Mouse (Mus musculus): ENCODE data around the gene Tdp2. TPM values are rescaled to one million over a fixed set of nuclear protein-coding genes. Genes with fewer than 3 reads are reported as not detected.
"Not testable (repeated sequence)": the region's sequence is repeated elsewhere in the genome, so short reads cannot be mapped to it uniquely, and the experiment has no call there.

Tdp2 gene
- total and polyA plus RNA-seq, 3 experiments: 37.4 to 96.6 (median 44.5) TPM

- in situ Hi-C loops (cut with MboI; ENCODE audit: low pct_ligation_motif_present, low pct_unique_long_range_greater_than_20kb, low sequenced_read_pairs) (no loop called here), dilution Hi-C loops (cut with MboI; ENCODE audit: extremely low pct_ligation_motif_present, extremely low pct_unique_long_range_greater_than_20kb, low sequenced_read_pairs) (no loop called here)
- H3K27me3 ChIP-seq (replicated peaks): no peaks in the 10 kb centered on the region
- peak overlapping the region; percentile 74 for H3K9ac ChIP-seq (ENCODE audit: insufficient read depth, low read depth)
- H3K9me3 ChIP-seq (replicated peaks; ENCODE audit: low read length): no peaks in the 10 kb centered on the region
- H3K36me3 ChIP-seq (replicated peaks in 1 of 2; ENCODE audit: control insufficient read depth in 1 of 2, insufficient read depth in 1 of 2, low read length in 1 of 2): peaks cover 2 to 35% of the 10 kb centered on the region in 2 experiments
- peaks cover 0 to 32% of the 10 kb centered on the region in 2 experiments; a peak in 3 of 4 replicates for H3K4me1 ChIP-seq (ENCODE audit: control insufficient read depth in 1 of 2, insufficient read depth in 2 of 2)
- peak overlapping the region; percentile 76; the same call in 1 of the 2 replicates for H3K27ac ChIP-seq (ENCODE audit: insufficient read depth, low read depth)
- peak overlapping the region; percentile 77 to 96 (median 79) for H3K4me3 ChIP-seq (replicated peaks in 1 of 3; ENCODE audit: low read depth in 2 of 3, low read length in 2 of 3, poor library complexity in 1 of 3)
- no peak for DNase-seq (ENCODE audit: extremely low read depth)
- TF ChIP-seq TBP (conservative IDR thresholded peaks at IDR 0.05; ENCODE audit: low read depth, low read length) (no peak), SMC3 (IDR thresholded peaks at IDR 0.05; ENCODE audit: low read depth, low read length) (no peak)
- H3K4me2 ChIP-seq (ENCODE audit: insufficient read depth, low read depth, poor library complexity, severe bottlenecking): peak overlapping the region; percentile 99
- peaks cover 47% of the 10 kb centered on the region for H3K79me2 ChIP-seq (replicated peaks; ENCODE audit: control insufficient read depth, extremely low read depth, insufficient read depth, poor library complexity, severe bottlenecking)
Observed at GRCm38 (mm10) chr13:24832131-24832810, 792 bp downstream of the Tdp2 start.

DNA sequence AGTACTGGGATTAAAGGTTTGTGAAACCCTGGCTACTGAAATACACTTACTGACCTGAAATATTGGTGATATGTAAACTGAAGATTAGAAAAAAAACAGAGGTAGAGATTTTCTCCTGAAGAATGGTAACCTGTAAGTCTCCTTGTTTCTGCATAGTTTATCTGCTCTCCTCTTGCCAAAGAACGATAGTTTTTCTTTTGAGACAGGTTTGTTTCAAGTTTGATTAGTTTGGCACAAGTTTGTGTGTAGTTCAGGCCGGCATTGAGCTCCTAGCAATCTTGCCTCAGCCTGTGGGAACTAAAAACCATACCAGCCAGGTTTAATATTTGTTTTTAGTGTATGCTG is 1.3 kb downstream of the Tdp2 start:
- Histone ChIP-seq H3K27me3 (replicated peaks) (no peaks in the 10 kb centered on the region), H3K4me3 (replicated peaks in 1 of 3; ENCODE audit: low read depth in 2 of 3, low read length in 2 of 3, poor library complexity in 1 of 3) (peak overlapping the region; percentile 77 to 96 (median 79)), H3K27ac (ENCODE audit: insufficient read depth, low read depth) (no peak overlapping the region), H3K36me3 (replicated peaks in 1 of 2; ENCODE audit: control insufficient read depth in 1 of 2, insufficient read depth in 1 of 2, low read length in 1 of 2) (peaks cover 4 to 35% of the 10 kb centered on the region in 2 experiments), H3K9ac (ENCODE audit: insufficient read depth, low read depth) (peak overlapping the region; percentile 74), H3K4me1 (ENCODE audit: control insufficient read depth in 1 of 2, insufficient read depth in 2 of 2) (peaks cover 0 to 32% of the 10 kb centered on the region in 2 experiments; a peak in 3 of 4 replicates), H3K9me3 (replicated peaks; ENCODE audit: low read length) (no peaks in the 10 kb centered on the region), H3K4me2 (ENCODE audit: insufficient read depth, low read depth, poor library complexity, severe bottlenecking) (peak overlapping the region; percentile 99), H3K79me2 (replicated peaks; ENCODE audit: control insufficient read depth, extremely low read depth, insufficient read depth, poor library complexity, severe bottlenecking) (peaks cover 52% of the 10 kb centered on the region)
- in situ Hi-C loops (cut with MboI; ENCODE audit: low pct_ligation_motif_present, low pct_unique_long_range_greater_than_20kb, low sequenced_read_pairs): no loop called here
- dilution Hi-C loops (cut with MboI; ENCODE audit: extremely low pct_ligation_motif_present, extremely low pct_unique_long_range_greater_than_20kb, low sequenced_read_pairs): no loop called here
- no peak for DNase-seq (ENCODE audit: extremely low read depth)
- TF ChIP-seq EP300 (IDR thresholded peaks at IDR 0.05; ENCODE audit: low read length) (no peak), BHLHE40 (IDR thresholded peaks at IDR 0.05; ENCODE audit: low read depth, low read length) (no peak), IRF4 (IDR thresholded peaks at IDR 0.05; ENCODE audit: low read depth, low read length) (no peak), SMC3 (IDR thresholded peaks at IDR 0.05; ENCODE audit: low read depth, low read length) (no peak), ELF1 (IDR thresholded peaks at IDR 0.05; ENCODE audit: low read depth, low read length) (no peak), RAD21 (IDR thresholded peaks at IDR 0.05; ENCODE audit: low read depth, low read length) (no peak), ZMIZ1 (IDR thresholded peaks at IDR 0.05; ENCODE audit: low read depth, low read length) (no peak), MAZ (IDR thresholded peaks at IDR 0.05; ENCODE audit: low read depth, low read length) (no peak), CTCF (conservative IDR thresholded peaks at IDR 0.05 in 1 of 2, IDR thresholded peaks at IDR 0.05 in 1 of 2; ENCODE audit: low read depth in 2 of 2, low read length in 2 of 2) (no peak), UBTF (IDR thresholded peaks at IDR 0.05; ENCODE audit: low read depth, low read length) (no peak), SIN3A (IDR thresholded peaks at IDR 0.05; ENCODE audit: low read length) (no peak), TCF12 (IDR thresholded peaks at IDR 0.05; ENCODE audit: low read depth, low read length) (no peak), USF2 (conservative IDR thresholded peaks at IDR 0.05; ENCODE audit: low read depth, low read length) (no peak), E2F4 (IDR thresholded peaks at IDR 0.05; ENCODE audit: insufficient replicate concordance, low read depth, low read length) (no peak), ETS1 (conservative IDR thresholded peaks at IDR 0.05; ENCODE audit: low read depth, low read length) (no peak), MAX (IDR thresholded peaks at IDR 0.05; ENCODE audit: low read length) (no peak), GABPA (IDR thresholded peaks at IDR 0.05; ENCODE audit: insufficient replicate concordance, low read depth, low read length) (no peak), ZKSCAN1 (IDR thresholded peaks at IDR 0.05; ENCODE audit: borderline replicate concordance, low read depth, low read length) (no peak), MXI1 (IDR thresholded peaks at IDR 0.05; ENCODE audit: low read depth, low read length) (no peak), RCOR1 (conservative IDR thresholded peaks at IDR 0.05; ENCODE audit: low read depth, low read length) (no peak)

GRCm38 (mm10) chr13:24837765-24838164 is 6.3 kb downstream of the Tdp2 start:
- H3K4me3 ChIP-seq (replicated peaks in 1 of 3; ENCODE audit: low read depth in 2 of 3, low read length in 2 of 3, poor library complexity in 1 of 3); H3K27ac ChIP-seq (ENCODE audit: insufficient read depth, low read depth); dilution Hi-C loops (cut with MboI; ENCODE audit: extremely low pct_ligation_motif_present, extremely low pct_unique_long_range_greater_than_20kb, low sequenced_read_pairs); H3K9ac ChIP-seq (ENCODE audit: insufficient read depth, low read depth); H3K27me3 ChIP-seq (replicated peaks); DNase-seq (ENCODE audit: extremely low read depth); in situ Hi-C loops (cut with MboI; ENCODE audit: low pct_ligation_motif_present, low pct_unique_long_range_greater_than_20kb, low sequenced_read_pairs); H3K9me3 ChIP-seq (replicated peaks; ENCODE audit: low read length); H3K4me2 ChIP-seq (ENCODE audit: insufficient read depth, low read depth, poor library complexity, severe bottlenecking): not testable (repeated sequence)
- Histone ChIP-seq H3K4me1 (ENCODE audit: control insufficient read depth in 1 of 2, insufficient read depth in 2 of 2) (peaks cover 0 to 27% of the 10 kb centered on the region in 2 experiments; a peak in 3 of 4 replicates), H3K36me3 (replicated peaks in 1 of 2; ENCODE audit: control insufficient read depth in 1 of 2, insufficient read depth in 1 of 2, low read length in 1 of 2) (peaks cover 23 to 63% of the 10 kb centered on the region in 2 experiments), H3K79me2 (replicated peaks; ENCODE audit: control insufficient read depth, extremely low read depth, insufficient read depth, poor library complexity, severe bottlenecking) (peaks cover 56% of the 10 kb centered on the region)

Measured in CH12.LX (cell line).